Mouse (Mus musculus) embryonic facial prominence, embryonic 11.5 days (tissue): ENCODE measurements at regions not wholly inside any gene's neighbourhood (a gene's known extent, or its start where the extent isn't known, plus 50 kb on each side); places are given as distances from the start of the nearest gene placed in this dataset.

ENCODE experiments used
- ATAC-seq: fragments of 200-750 bp; cut with Nextera tagmentation; replicated peaks from 2 replicates; pipeline ENCODE4 v1.8.0; 2017; ENCODE audit warnings: low read depth; ENCODE audit not compliant: insufficient number of reproducible peaks, low FRiP score, low TSS enrichment
- DNase-seq: peaks from one replicate; pipeline ENCODE4 v3.0.0-alpha.2; 2015; ENCODE audit warnings: low spot score
- H3K27ac ChIP-seq: fragments of 300-500 bp; sonication (generic); replicated peaks from 2 replicates; pipeline ENCODE4 v1.5.1; 2014; ENCODE audit warnings: mild to moderate bottlenecking, low read depth, low read length, control low read depth
- H3K27me3 ChIP-seq: fragments of 300-500 bp; sonication (generic); 2 replicates; pipeline ENCODE4 v1.6.1; 2014; ENCODE audit warnings: mild to moderate bottlenecking, low read length, moderate library complexity, mixed read lengths; ENCODE audit not compliant: control insufficient read depth, insufficient read depth
- H3K36me3 ChIP-seq: fragments of 300-500 bp; sonication (generic); replicated peaks from 2 replicates; pipeline ENCODE4 v1.6.1; 2014; ENCODE audit warnings: low read depth, mild to moderate bottlenecking, low read length, moderate library complexity, mixed read lengths; ENCODE audit not compliant: control insufficient read depth, insufficient read depth
- H3K4me1 ChIP-seq: fragments of 300-500 bp; sonication (generic); 2 replicates; pipeline ENCODE4 v1.6.1; 2014; ENCODE audit warnings: low read length, mixed read lengths; ENCODE audit not compliant: control insufficient read depth, insufficient read depth
- H3K4me2 ChIP-seq: fragments of 300-500 bp; sonication (generic); 2 replicates; pipeline ENCODE4 v1.6.1; 2014; ENCODE audit warnings: low read depth, mild to moderate bottlenecking, control low read depth, low read length, moderate library complexity
- H3K4me3 ChIP-seq: fragments of 300-500 bp; sonication (generic); 2 replicates; pipeline ENCODE4 v1.5.1; 2014; ENCODE audit warnings: low read depth, low read length, control low read depth
- H3K9ac ChIP-seq: fragments of 300-500 bp; sonication (generic); replicated peaks from 2 replicates; pipeline ENCODE4 v1.6.1; 2014; ENCODE audit warnings: mild to moderate bottlenecking, control low read depth, low read length
- H3K9me3 ChIP-seq: fragments of 300-500 bp; sonication (generic); replicated peaks from 2 replicates; pipeline ENCODE4 v1.6.1; 2016; ENCODE audit warnings: mild to moderate bottlenecking, low read length, inconsistent platforms, mixed read lengths; ENCODE audit not compliant: control insufficient read depth
- WGBS: fragments of 180-500 bp; shearing (Covaris S2); extraction: QIAGEN DNeasy Blood & Tissue Kit; methylation state at CpG from one replicate; pipeline ENCODE4 v1.1.7; 2014; 5-methylcytosine and 5-hydroxymethylcytosine counted together

GRCm38 (mm10) chr6:13280835-13281234, 56.1 kb upstream of the Vwde start:
- Histone ChIP-seq H3K27ac (no peak overlapping the region), H3K4me1 (no peaks in the 10 kb centered on the region), H3K4me3 (no peak overlapping the region), H3K4me2 (no peak overlapping the region), H3K9me3 (no peaks in the 10 kb centered on the region), H3K27me3 (no peaks in the 10 kb centered on the region), H3K9ac (no peak overlapping the region), H3K36me3 (no peaks in the 10 kb centered on the region)
- 1% methylated on average over 3 of the region's 3 CpGs for WGBS
- DNase-seq (peak; percentile 87), ATAC-seq (no peak)
